Mouse (Mus musculus) liver, postnatal 0 days (tissue): ENCODE measurements around the gene Foxe3.

Source experiments
- CTCF ChIP-seq: sonication (generic); IDR thresholded peaks from 2 replicates; pipeline ENCODE4 v1.5.1; 2016; ENCODE audit warnings: antibody characterized with exemption, low read depth
- EP300 ChIP-seq: IDR thresholded peaks from 2 replicates; pipeline ENCODE4 v1.6.1; 2016; ENCODE audit warnings: antibody characterized with exemption, low read depth, mild to moderate bottlenecking

- TF ChIP-seq CTCF = no peak
- no peak for TF ChIP-seq EP300
Observed at GRCm38 (mm10) chr4:114942583-114942982, 16.8 kb upstream of the Foxe3 start.
